Mouse (Mus musculus): Measurements from ENCODE around the gene Xrcc4. TPM values are rescaled to one million over a fixed set of nuclear protein-coding genes. Genes with fewer than 3 reads are reported as not detected.
A peak's percentile ranks its signal among the peaks of the same experiment; 100 is the strongest.
"Not testable (repeated sequence)": the region's sequence is repeated elsewhere in the genome, so short reads cannot be mapped to it uniquely, and the experiment has no call there.

The Xrcc4 gene
- total RNA-seq, 2 experiments from 2014 or later: 12.4 to 17.7 TPM

DNA sequence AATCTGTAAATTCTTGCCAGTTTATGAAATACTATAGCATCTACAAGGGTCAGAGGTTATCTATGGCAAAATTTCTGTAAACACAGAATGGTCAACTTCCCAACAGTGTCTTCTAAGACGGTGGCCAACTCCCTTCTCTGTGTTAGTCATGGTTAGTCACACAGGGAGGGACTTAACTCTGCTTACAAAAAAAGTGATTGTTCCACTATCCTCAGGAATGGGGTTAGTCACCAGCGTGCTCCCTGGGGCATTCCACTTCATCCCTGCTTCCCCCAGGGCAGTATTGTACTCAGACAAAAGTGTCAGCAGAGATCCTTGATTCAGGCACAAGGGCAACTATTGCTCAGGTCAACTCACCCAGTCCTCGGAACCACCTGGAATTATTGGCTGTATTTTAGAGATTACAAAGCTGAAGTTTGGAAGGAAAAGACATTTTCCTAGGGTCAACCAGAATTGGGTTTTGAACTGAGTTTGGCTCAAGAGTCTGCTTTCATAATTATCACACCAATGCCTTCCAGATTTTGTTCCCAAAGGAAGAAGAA, 260.9 kb downstream of the Xrcc4 start:
- intact Hi-C loops (cut with DNase I): no loop called here
- DNase-seq: no peak

DNA sequence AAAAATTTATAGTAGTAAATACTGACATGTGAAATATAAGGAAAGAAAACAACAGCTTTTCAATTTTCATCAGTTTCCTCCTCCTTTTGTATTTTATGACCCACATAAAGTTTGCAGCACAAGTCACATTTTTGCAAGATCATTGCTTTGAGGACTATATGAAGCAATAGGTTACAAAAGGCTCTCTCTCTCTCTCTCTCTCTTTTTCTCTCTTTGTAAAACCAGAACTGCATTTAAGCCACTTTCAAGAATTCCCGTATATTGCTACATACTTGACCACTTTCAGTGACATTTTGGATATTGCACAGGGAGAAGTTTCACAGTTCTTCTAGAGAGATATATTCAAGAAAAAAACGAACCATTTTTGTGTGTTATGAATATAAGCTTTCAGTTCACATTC, 261.6 kb downstream of the Xrcc4 start:
- no peak for DNase-seq
- intact Hi-C loops (cut with DNase I): no loop called here

DNA sequence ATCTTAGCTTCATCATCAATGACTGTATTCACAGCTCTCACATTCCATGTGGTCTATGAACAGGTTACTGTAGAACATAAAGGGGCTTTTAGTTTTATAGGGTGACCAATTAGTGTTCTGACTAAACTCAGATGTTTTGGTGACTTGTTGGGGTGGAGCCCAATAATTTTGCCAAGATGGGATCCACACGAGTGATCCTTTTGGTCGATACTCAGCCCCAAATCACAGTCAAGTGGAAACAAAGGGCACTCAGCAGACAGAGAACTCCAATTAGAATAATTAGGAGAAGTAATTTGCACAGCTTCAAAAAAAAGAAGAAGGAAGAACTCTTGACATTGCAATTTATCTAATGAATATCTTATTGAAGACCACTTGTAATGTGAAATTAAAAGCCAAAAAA, 274.9 kb downstream of the Xrcc4 start:
- no peak for DNase-seq
- intact Hi-C loops (cut with DNase I): no loop called here

DNA sequence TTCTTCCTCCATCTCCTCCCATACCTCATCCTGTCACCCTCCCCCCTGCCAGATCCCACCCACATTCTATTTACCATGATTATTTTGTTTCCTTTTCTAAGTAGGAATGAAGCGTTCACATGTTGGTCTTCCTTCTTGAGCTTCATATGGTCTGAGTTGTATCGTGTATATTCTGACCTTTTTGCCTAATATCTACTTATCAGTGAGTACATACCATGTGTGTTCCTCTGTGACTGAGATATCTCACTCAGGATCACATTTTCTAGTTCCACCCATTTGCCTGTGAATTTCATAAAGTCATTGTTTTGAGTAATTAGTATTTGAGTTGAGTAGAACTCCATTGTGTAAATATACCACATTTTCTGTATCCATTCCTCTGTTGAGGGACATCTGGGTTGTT, 277.2 kb downstream of the Xrcc4 start:
- intact Hi-C loops (cut with DNase I): no loop called here

DNA sequence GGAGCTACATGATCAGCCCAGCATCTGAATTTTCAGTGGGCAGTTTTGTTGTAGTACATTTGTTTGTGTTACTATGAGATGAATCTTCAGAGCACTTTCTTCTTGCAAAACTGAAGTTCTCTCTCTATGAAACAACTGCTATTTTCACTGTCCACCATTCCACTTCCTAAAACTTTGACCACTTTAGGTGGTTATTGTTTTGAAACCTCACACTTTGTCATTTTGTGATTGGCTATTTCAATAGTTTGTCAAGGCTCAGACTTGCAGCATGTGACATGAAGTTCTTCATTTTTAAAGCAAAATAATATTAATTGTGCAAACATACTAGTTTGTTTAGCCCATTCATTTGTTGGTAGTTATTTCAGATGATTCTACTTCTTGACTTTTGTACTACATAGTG, 280.4 kb downstream of the Xrcc4 start:
- intact Hi-C loops (cut with DNase I): no loop called here
- DNase-seq: no peak

More for the DNA sequence above, 277.2 kb downstream of the Xrcc4 start:
- no peak for DNase-seq

DNA sequence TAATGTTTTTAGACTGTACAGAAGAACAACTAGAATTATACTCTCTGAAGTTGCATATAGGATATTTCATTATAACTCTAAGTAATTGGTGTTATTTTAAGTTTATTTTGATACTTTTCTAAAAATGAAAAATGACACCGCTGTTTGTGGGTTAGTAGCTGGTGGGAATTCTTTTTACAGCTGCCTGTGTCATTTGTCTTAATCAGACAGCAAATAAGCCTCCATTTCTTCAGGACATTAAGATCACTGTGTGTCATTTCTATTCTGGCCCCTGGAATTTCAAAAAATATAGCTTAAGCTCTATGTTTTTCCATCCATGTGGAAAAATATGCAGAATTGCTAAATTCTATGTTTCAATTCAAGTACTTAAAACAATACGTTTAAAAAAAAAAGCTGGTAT, 287.5 kb downstream of the Xrcc4 start:
- no peak for DNase-seq
- intact Hi-C loops (cut with DNase I): no loop called here

DNA sequence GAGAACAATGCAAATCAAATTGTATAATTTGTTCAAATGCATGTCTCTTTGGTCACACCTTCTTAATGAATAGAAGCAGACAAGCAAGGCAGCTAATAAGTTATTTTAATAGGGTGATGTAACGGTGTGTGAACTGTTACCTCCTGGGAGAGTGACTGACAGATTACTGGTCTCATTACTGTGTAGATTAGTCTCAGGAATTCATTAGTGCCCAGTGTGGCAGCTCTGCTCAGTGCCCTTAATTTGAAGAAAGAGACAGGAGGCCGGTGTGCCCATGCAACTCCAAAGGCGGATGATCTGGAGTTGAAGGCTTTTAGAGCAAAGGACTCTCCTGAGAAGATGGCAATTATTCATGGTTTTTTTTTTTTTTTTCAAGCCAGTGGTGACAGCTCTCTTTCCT, 291.7 kb downstream of the Xrcc4 start:
- no peak for DNase-seq
- intact Hi-C loops (cut with DNase I): no loop called here

DNA sequence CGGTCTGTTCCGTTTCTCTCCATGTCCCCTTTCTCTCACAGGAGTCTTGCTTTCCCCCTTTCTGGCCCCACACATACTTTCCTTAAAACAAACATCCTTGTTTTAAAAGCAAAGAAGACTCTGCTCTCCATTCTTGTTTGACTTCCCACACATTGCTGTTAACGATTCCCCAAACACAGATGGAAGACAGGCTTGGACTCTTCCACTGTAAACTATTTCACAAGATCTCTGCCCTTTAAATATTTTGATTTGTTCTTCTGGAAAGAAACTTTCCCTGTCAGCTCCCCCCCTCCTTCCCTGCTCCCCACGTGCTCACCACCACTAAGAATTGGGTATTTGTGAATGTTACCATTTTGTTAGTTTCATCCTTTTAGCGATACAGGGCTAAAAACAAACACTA, 297.9 kb downstream of the Xrcc4 start:
- intact Hi-C loops (cut with DNase I): no loop called here
- no peak for DNase-seq

DNA sequence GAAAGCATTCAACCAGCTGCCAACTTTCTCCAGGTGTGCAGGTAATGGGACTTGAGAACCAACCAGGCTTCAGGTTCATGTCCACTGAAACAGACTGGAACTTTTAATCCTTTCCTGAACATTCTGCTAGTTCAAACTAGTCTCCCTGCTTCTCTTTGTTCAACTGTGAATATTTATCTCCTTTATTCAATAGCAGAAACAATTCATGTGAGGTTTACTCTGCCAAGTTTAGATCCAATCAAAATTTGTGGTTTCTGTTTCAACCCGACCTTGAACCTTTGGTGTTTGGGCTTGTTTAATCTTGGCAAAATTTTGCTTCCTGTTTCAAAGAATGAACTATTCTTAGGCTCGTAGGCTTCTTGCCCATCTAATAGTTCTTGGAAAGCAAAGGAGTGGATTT, 306.5 kb downstream of the Xrcc4 start:
- intact Hi-C loops (cut with DNase I): no loop called here
- no peak for DNase-seq

DNA sequence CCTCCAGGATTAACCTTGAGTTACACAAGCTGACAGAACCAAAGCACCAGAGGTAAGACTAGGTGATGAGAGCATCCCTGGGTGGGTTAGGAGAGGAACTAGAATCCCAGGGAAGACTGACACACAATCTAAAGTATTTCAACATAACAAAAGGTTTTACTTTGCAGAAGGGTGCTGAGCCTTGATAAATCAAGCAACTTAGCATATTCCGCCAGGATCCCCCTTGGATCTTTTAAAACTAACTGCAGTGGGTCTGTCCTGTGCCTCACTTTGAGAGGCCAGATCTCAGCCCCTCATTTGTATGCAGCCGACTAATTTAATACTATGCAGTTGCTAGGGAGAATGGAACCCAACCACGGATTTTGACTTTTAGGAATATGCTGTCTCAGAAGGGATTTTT, 309.1 kb downstream of the Xrcc4 start:
- DNase-seq: no peak
- intact Hi-C loops (cut with DNase I): no loop called here

DNA sequence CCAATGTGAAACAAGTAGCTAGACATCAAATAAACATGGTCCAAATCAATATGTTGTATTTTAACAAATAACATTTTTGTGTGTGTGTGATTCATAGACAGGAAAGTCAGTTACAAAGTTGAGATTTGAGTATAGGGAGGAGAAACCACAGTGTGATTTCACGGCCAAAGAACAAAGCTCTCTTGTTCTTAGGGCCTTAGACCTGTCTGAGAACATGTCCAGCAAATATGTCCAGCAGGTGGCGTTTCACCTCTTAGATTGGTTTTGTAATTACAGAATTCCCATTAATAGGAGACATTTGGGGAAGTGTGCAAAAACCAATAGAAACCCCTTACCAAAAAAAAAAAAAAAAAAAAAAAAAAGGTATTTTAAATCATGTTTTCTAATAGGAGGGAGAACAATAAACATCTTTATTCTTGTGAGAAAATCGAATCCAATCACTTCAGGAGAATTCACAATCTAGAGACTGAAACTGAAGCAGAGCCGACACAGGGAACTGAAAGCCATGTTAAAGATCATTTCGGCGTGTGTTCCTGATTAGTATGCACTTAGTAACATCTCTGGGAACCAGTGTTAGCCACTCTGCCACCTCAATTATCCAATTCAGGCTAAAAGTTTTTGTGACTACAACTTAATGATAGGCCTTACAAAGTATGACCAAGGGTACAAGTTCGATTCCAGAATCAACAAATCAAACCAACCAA, 310.0 kb downstream of the Xrcc4 start:
- intact Hi-C loops (cut with DNase I): no loop called here
- DNase-seq: peak; percentile 79

DNA sequence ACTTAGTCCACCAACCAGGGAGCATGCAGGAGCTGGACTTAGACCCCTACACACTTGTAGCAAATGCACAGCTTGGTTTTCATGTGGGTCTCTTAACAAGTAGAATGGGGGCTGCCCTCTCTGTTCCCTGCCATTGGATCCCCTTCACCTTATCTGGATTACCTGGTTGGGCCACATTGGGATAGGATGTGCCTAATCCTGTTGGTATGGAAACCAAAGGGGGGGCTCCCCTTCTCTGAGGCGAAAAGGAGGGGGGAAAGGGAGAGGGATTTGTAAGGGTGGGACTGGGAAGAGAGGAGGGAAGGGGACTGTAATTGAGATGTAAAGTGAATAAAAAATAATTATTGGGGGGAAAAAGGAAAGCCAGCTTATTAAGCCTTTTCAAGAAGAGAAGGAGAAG, 311.6 kb downstream of the Xrcc4 start:
- intact Hi-C loops (cut with DNase I): no loop called here
- DNase-seq: no peak

DNA sequence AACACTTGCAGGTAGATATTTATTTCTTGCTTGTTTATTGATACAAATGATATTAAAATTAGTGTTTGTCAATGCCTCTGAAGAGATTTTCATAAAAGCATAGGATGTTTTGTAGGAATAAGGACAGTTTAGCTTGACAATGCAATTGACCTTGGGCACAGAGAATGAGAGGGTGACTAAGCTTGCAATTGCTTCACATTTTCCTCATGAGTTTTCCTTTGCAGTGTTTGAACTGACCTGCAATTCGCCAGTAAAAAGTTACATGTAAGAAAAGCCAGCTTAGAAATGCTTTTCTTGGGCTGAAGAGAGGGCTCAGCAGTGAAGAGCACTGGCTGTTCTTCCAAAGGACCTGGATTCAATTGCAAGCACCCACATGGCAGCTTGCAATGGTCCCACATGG, 312.3 kb downstream of the Xrcc4 start:
- DNase-seq: no peak
- intact Hi-C loops (cut with DNase I): no loop called here

DNA sequence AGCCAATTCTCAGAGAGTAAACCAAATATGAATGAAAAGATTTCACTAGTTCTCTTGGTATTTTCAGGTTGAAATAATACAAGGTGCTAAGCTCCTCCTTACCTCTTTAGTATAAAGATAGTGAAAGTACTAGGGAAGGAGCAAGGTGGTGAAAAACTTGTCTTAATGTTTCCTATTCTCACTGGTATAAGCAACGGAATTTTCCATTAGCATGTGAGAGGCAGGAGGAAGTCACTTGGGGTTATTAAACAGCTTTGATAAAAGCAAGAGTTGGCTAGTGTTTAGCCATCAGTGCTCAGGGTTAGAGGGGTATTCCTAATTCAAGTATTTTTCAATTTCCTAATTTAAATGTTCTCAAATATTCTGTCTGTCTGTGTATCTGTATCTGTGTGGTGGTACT, 322.9 kb downstream of the Xrcc4 start:
- intact Hi-C loops (cut with DNase I): no loop called here
- DNase-seq: no peak

DNA sequence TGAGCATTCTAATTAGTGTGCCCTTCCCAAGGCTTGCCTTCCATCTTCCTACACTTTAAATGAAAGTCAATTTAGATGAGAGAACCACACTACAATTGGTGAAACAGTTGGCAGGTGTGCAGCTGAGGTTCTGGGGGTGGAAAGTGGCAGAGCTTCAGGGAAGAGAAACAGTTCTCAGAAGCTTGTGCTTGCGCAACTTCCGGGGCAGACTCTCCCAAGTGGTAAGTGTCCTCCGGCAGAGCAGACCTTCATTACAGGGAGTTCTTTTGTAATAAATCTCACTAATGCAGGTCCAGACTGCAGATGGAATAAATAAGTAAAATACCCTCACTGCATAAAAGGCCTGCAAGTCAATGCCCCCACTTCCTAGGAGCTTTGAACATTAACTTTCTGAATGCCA, 323.4 kb downstream of the Xrcc4 start:
- no peak for DNase-seq
- intact Hi-C loops (cut with DNase I): no loop called here

DNA sequence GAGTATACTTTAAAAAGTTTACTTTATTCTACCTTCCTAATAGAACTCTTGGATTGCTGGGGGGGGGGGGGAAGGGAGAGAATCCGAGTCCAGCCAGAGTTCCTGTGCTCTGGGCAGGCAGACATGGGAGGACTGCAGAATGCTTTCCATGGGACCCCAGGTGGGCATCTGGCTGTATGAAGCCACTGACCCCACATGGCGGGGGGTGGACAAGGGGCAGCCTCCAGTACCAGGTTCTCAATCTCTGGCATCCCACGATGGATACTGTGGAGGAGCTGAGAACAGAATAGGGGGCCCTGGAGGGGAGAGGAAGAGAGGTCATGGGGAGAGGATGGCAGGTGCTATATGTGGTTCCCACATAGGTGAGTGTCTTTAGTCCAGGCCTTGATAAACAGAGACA, 327.1 kb downstream of the Xrcc4 start:
- DNase-seq: no peak
- intact Hi-C loops (cut with DNase I): no loop called here

DNA sequence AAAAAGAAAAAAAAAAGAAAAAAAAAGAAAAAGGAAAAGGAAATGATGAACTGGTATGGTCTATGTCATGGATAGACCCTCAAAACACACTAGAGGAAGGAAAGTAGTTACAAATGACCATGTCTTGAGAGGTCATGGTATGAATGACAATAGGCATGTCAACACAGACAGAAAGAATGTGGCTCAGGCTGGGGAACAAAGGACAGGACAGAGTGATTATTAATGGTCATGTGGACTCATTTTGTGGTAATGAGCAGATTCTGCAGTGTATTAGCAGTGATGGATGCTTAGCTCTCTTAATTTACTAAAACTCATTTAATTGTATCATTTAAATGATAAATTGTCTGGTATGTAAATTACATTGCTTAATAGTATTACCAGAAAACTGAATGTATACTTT, 333.1 kb downstream of the Xrcc4 start:
- DNase-seq: no peak
- intact Hi-C loops (cut with DNase I): no loop called here

DNA sequence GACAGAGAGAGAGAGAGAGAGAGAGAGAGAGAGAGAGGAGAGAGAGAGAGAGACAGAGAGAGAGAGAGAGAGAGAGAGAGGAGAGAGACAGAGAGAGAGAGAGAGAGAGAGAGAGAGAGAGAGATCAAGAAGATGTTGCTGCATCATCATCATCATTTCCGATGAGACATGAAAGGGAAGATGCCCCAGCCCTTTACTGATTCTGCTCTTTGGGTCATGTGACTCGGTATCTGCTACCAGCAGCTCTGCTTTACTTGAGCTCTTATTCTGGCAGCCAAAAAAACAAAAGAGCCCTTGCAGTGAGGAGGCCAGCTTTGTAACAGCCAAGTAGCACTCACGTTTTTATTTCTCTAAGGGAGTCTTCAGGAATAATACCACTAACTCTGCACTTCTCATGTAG, 338.8 kb downstream of the Xrcc4 start:
- intact Hi-C loops (cut with DNase I): not testable (repeated sequence)

DNA sequence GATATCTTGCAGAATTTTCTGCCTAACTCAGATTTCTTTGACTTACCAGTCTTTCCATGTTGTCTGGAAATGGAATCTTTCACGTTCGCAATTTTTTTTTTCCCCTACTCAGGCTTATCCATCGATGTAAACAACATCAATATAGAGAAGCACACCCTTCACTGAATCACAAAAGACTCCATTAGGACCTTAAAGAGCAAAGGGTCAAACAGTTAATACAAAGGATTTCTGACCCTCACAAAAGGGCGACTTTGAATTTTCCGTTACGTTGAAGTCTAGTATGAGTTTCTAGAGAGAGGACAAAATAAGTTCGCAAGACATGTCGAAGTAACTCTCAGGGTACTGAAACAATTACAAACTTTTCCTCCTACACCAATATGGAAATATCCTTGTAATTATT, 346.2 kb downstream of the Xrcc4 start:
- intact Hi-C loops (cut with DNase I): loop anchor here (5.0 to 10.0 kb wide), 2 partner anchors 344 to 572 kb away; partner anchors contain the start of genes Tmem167 and Xrcc4
- no peak for DNase-seq

More for the DNA sequence above, 338.8 kb downstream of the Xrcc4 start:
- DNase-seq: not testable (repeated sequence)

DNA sequence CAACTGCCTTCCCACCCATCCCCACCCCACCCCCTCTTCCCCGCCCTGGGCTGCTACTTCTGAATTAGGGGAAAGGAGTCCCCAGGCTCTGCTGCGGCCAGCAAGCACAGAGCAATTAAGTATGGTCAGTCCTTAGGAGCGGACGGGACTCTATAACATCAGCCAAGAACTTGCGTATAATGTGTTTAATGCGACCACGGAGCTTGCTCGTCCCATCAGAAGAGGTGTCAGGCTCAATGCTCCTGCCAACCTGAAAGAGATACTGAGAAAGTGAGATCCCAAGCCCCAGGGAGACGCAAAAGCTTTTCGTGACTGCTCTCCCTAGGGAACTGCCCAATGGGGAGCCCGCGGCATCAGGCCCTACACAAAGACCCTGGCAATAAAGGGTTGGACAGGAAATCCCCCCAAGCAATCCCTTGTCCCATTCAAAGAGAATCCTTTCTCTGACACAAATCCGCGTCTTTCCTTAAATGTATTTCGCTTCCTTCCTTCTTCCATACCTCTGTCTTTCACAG, 346.7 kb downstream of the Xrcc4 start:
- intact Hi-C loops (cut with DNase I): loop anchor here (5.0 to 10.0 kb wide), 2 partner anchors 345 to 572 kb away; partner anchors contain the start of genes Tmem167 and Xrcc4
- DNase-seq: peak; percentile 29

DNA sequence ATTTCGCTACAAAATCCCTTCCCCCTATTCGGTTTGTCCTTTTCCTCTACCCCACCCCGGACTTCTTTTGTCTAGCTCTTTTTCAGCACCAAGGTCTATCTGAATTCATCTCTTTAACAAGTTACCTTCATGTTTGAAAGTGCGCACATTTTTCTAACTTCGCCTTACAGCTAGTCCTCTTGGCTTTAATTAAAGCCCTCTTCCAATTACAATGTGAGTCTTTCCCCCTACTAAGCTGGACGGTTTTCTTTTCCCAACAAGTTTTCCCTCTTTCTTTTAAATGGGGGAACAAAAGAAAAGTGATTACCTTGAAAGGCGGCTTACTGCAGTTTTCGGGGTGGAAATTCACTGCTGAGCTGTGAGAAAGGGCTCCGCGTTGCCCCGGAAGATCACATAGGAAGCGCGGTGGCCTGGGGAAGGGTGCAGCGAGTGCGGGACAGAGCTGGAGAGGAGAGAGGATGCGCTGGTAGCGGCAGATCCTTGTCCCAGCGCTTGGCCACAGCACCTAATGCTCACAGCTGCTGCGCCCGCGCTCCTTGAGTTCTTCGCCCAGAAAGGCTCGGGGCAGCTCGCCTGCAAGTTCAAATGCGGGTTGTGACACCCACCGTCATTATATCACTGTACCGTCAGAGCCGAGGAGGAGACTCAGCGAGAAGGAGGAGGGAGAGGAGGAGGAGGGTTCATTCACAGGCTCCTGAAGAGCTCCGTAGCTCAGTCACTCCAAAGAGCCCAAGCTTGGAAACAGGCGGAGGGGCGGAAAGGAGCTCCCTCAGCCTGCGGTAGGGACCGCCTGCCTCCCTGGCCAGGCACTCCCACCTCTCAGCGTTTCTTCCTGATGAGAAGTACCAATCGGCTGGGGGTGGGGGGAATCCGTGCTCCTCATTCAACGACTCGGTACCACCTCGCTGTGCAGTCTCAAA, 347.4 kb downstream of the Xrcc4 start, which contains the start of gene Vcan:
Gene Vcan (minus strand): TSS at position 744 of the 920 bp plus-strand sequence.
- peak; percentile 65 for DNase-seq
- intact Hi-C loops (cut with DNase I): loop anchor here (5.0 to 10.0 kb wide), 2 partner anchors 345 to 573 kb away; partner anchors contain the start of genes Tmem167 and Xrcc4
